Mouse (Mus musculus) liver, adult 2 months (tissue): ENCODE results near the gene Filip1l. TPM values are rescaled to one million over a fixed set of nuclear protein-coding genes. Genes with fewer than 3 reads are reported as not detected.

ENCODE experiments used
- DNase-seq: peaks from one replicate; pipeline ENCODE4 v3.0.0-alpha.2; 2011; ENCODE audit warnings: low read depth, low spot score; ENCODE audit errors: extremely low read depth
- H3K27ac ChIP-seq: fragments of 200-500 bp; replicated peaks from 2 replicates; pipeline ENCODE4 v1.5.1; 2012; ENCODE audit warnings: low read depth, mild to moderate bottlenecking, control low read depth, inconsistent platforms, low read length; ENCODE audit not compliant: insufficient read depth
- H3K27me3 ChIP-seq: fragments of 200-500 bp; 2 replicates; pipeline ENCODE4 v1.6.1; 2012; ENCODE audit warnings: mild to moderate bottlenecking, moderate library complexity, low read length, inconsistent platforms; ENCODE audit not compliant: control insufficient read depth, insufficient read depth
- H3K36me3 ChIP-seq: fragments of 200-500 bp; 2 replicates; pipeline ENCODE4 v1.6.1; 2012; ENCODE audit warnings: low read length, inconsistent platforms; ENCODE audit not compliant: control insufficient read depth, insufficient read depth
- H3K4me1 ChIP-seq: fragments of 200-500 bp; 2 replicates; pipeline ENCODE4 v1.6.1; 2011; ENCODE audit warnings: low read length; ENCODE audit not compliant: control insufficient read depth, insufficient read depth
- H3K4me3 ChIP-seq: fragments of 200-500 bp; 2 replicates; pipeline ENCODE4 v1.5.1; 2011; ENCODE audit warnings: low read depth, mild to moderate bottlenecking, control low read depth, low read length, moderate library complexity; ENCODE audit not compliant: insufficient read depth
- H3K79me2 ChIP-seq: fragments of 200-500 bp; 2 replicates; pipeline ENCODE4 v1.6.1; 2012; ENCODE audit warnings: inconsistent platforms, mild to moderate bottlenecking, low read length, moderate library complexity; ENCODE audit not compliant: control insufficient read depth, insufficient read depth
- H3K9ac ChIP-seq: fragments of 200-500 bp; 2 replicates; pipeline ENCODE4 v1.6.1; 2012; ENCODE audit warnings: low read depth, mild to moderate bottlenecking, control low read depth, inconsistent platforms, low read length
- CTCF ChIP-seq: fragments of 200-500 bp; IDR thresholded peaks from 2 replicates; pipeline ENCODE4 v1.5.1; 2011; ENCODE audit warnings: low read depth, low read length, control low read depth
- POLR2A ChIP-seq: fragments of 200-500 bp; IDR thresholded peaks from 2 replicates; pipeline ENCODE4 v1.6.1; 2011; ENCODE audit warnings: low read length, control low read depth; ENCODE audit not compliant: insufficient read depth; ENCODE audit errors: extremely low read depth
- WGBS: fragments of 180-500 bp; shearing (Covaris S2); methylation state at CpG from one replicate; pipeline ENCODE4 v1.1.7; 2018; 5-methylcytosine and 5-hydroxymethylcytosine counted together
- polyA plus RNA-seq: library from polyadenylated mRNA; depleted of rRNA; stranded (reverse); fragments of >200 nt; gene quantifications from 2 replicates; pipeline ENCODE4 v1.2.3, GENCODE M21; 2012
- total RNA-seq: library from RNA; depleted of rRNA; stranded (reverse); fragments of >200 nt; gene quantifications from 2 replicates; pipeline ENCODE4 v1.2.3, GENCODE M21; 2014

Filip1l gene
- total and polyA plus RNA-seq, 2 experiments: 0.82 to 2.9 TPM

GRCm38 (mm10) chr16:57357011-57357410 lies 4.1 kb downstream of the Filip1l start:
- H3K9ac ChIP-seq: no peak overlapping the region
- TF ChIP-seq POLR2A (no peak), CTCF (no peak)
- no peak for DNase-seq
- H3K27ac ChIP-seq: no peak overlapping the region
- H3K4me1 ChIP-seq: no peaks in the 10 kb centered on the region
- H3K79me2 ChIP-seq: no peaks in the 10 kb centered on the region
- no peaks in the 10 kb centered on the region for H3K36me3 ChIP-seq
- 91% methylated on average over 6 of the region's 6 CpGs for WGBS
- no peaks in the 10 kb centered on the region for H3K27me3 ChIP-seq
- H3K4me3 ChIP-seq: no peak overlapping the region

GRCm38 (mm10) chr16:57359251-57359650 lies 6.4 kb downstream of the Filip1l start:
- Histone ChIP-seq H3K4me1 (no peaks in the 10 kb centered on the region), H3K27me3 (no peaks in the 10 kb centered on the region), H3K4me3 (no peak overlapping the region), H3K9ac (no peak overlapping the region), H3K79me2 (no peaks in the 10 kb centered on the region), H3K27ac (no peak overlapping the region), H3K36me3 (no peaks in the 10 kb centered on the region)
- no peak for TF ChIP-seq CTCF
- DNase-seq: no peak
- 94% methylated on average over 10 of the region's 10 CpGs for WGBS

GRCm38 (mm10) chr16:57360785-57361184 lies 7.9 kb downstream of the Filip1l start:
- WGBS: 96% methylated on average over 3 of the region's 3 CpGs
- no peak overlapping the region for H3K4me3 ChIP-seq
- H3K27ac ChIP-seq: no peak overlapping the region
- no peaks in the 10 kb centered on the region for H3K36me3 ChIP-seq
- no peak overlapping the region for H3K9ac ChIP-seq
- no peaks in the 10 kb centered on the region for H3K27me3 ChIP-seq
- no peaks in the 10 kb centered on the region for H3K79me2 ChIP-seq
- TF ChIP-seq CTCF: no peak
- TF ChIP-seq POLR2A: no peak
- DNase-seq: no peak
- no peaks in the 10 kb centered on the region for H3K4me1 ChIP-seq

GRCm38 (mm10) chr16:57362679-57363401 lies 9.9 kb downstream of the Filip1l start:
- no peak overlapping the region for H3K4me3 ChIP-seq
- WGBS: 51% methylated on average over 18 of the region's 18 CpGs
- no peaks in the 10 kb centered on the region for H3K4me1 ChIP-seq
- TF ChIP-seq CTCF (peak; percentile 39), POLR2A (no peak)
- no peak overlapping the region for H3K27ac ChIP-seq
- no peaks in the 10 kb centered on the region for H3K36me3 ChIP-seq
- no peaks in the 10 kb centered on the region for H3K79me2 ChIP-seq
- no peaks in the 10 kb centered on the region for H3K27me3 ChIP-seq
- no peak overlapping the region for H3K9ac ChIP-seq
- DNase-seq: no peak

- Histone ChIP-seq H3K27ac (no peak overlapping the region), H3K4me1 (no peaks in the 10 kb centered on the region), H3K27me3 (no peaks in the 10 kb centered on the region), H3K9ac (no peak overlapping the region), H3K4me3 (no peak overlapping the region), H3K36me3 (no peaks in the 10 kb centered on the region), H3K79me2 (no peaks in the 10 kb centered on the region)
- 83% methylated on average over 7 of the region's 7 CpGs for WGBS
- no peak for TF ChIP-seq POLR2A
- TF ChIP-seq CTCF: no peak
- no peak for DNase-seq
These were observed 11.6 kb downstream of the Filip1l start for GRCm38 (mm10) chr16:57364498-57364897.

- H3K4me3 ChIP-seq: no peak overlapping the region
- WGBS: 94% methylated on average over 6 of the region's 6 CpGs
- TF ChIP-seq CTCF: no peak
- H3K27me3 ChIP-seq: no peaks in the 10 kb centered on the region
- no peak for DNase-seq
- no peaks in the 10 kb centered on the region for H3K4me1 ChIP-seq
- H3K79me2 ChIP-seq: no peaks in the 10 kb centered on the region
- H3K36me3 ChIP-seq: no peaks in the 10 kb centered on the region
- no peak overlapping the region for H3K27ac ChIP-seq
- no peak overlapping the region for H3K9ac ChIP-seq
These were observed 13.2 kb downstream of the Filip1l start for GRCm38 (mm10) chr16:57366141-57366540.
